Mouse (Mus musculus): Measurements from ENCODE around the gene Usp35. TPM values are rescaled to one million over a fixed set of nuclear protein-coding genes. Genes with fewer than 3 reads are reported as not detected.

The Usp35 gene
- total and polyA plus RNA-seq, 3 experiments = 0.58 to 2.2 TPM; not detected in 1

DNA sequence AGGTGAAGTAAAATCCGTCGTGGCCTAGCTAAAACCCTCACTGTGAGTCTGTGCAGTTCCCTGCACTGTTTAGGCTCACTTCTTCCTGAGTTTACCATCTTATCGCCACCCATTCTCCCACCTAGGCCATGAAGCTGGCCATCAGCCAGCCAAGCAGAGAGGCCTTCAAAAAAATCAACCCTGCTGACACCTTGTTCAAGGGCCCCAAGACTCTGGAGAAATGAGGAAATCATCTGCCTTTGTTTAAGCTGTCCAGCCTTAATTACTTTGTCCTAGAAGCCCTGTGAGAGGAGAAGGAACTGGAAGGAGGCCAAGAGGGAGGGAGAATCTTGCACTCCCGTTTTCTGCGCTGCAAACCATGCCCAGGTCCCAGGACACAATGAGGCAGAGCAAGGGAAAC, 24.4 kb upstream of the Usp35 start (continued):
- no peak for TF ChIP-seq TAL1 (IDR thresholded peaks at IDR 0.05; ENCODE audit: low read length)

DNA sequence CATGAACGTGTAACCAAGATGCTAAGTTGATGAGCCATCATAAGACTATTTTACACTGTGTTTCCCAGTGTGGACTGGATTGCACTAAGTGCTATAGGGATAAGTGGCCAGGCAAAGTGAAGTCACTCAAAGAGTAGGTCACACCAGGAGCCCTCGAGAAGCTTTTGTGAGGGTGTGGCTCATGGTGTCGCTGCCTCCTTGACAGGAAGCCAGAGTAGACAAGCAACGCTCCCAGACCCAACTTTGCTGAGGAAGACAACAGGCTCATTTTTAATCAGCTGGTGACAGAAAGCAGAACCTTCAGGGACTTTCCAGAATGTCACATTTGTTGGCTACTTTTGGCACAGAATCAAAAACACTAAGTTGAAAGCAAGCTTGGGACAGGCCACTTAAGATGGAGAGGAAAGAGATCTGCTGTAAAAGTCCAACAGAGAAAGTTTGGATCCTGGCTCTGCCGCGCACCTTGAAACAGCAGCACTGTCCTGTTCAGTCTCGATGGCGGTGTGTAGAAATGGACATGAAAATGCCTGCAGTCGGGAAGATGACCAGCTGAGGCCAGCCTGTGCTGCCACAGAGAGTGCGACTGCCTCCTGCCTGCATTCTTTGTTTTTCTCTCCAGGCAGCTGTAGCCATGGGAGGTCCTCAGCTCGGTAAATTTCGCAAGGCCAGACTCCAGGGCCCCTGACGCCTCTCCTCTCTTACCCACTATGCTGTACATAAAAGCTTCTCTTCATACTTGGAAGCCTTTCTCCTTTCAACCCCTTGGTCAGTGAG, 23.4 kb upstream of the Usp35 start:
- peaks cover 0 to 17% of the 10 kb centered on the region in 2 experiments; a peak in 2 of 4 replicates for H3K36me3 ChIP-seq (ENCODE audit: control insufficient read depth in 1 of 2, insufficient read depth in 2 of 2, low read length in 2 of 2)
- peak; percentile 46 for DNase-seq (ENCODE audit: low read depth, low spot score)
- no peaks in the 10 kb centered on the region for H3K9me3 ChIP-seq (replicated peaks; ENCODE audit: insufficient read depth, low read length)
- H3K79me2 ChIP-seq (ENCODE audit: control insufficient read depth, insufficient read depth, low read length, poor library complexity) = no peaks in the 10 kb centered on the region
- H3K27ac ChIP-seq (ENCODE audit: control insufficient read depth, low read depth, low read length) = no peak overlapping the region
- H3K4me3 ChIP-seq (ENCODE audit: control insufficient read depth in 1 of 2, insufficient read depth in 1 of 2, low read depth in 2 of 2, low read length in 2 of 2) = no peak overlapping the region
- H3K4me1 ChIP-seq (ENCODE audit: control insufficient read depth in 1 of 2, insufficient read depth in 2 of 2, low read length in 2 of 2) = peaks cover 5 to 20% of the 10 kb centered on the region in 2 experiments
- peak overlapping the region; percentile 18 for H3K9ac ChIP-seq (ENCODE audit: control insufficient read depth, low read depth, low read length, poor library complexity, severe bottlenecking)
- H3K27me3 ChIP-seq (ENCODE audit: control insufficient read depth in 1 of 2, insufficient read depth in 2 of 2, low read length in 2 of 2) = no peaks in the 10 kb centered on the region
- TF ChIP-seq KAT2A (conservative IDR thresholded peaks at IDR 0.05; ENCODE audit: low read depth, low read length) (no peak), SIN3A (IDR thresholded peaks at IDR 0.05; ENCODE audit: low read length) (0 out of 2 replicates have a peak, but pooled peaks have one; percentile 23), EP300 (IDR thresholded peaks at IDR 0.05; ENCODE audit: low read depth in 1 of 2, low read length in 2 of 2) (no peak), USF2 (IDR thresholded peaks at IDR 0.05; ENCODE audit: borderline replicate concordance in 1 of 2, insufficient read depth in 1 of 2, low read depth in 1 of 2, low read length in 2 of 2) (no peak), MAZ (IDR thresholded peaks at IDR 0.05; ENCODE audit: low read depth, low read length) (no peak), USF1 (IDR thresholded peaks at IDR 0.05; ENCODE audit: low read depth, low read length) (no peak), MEF2A (IDR thresholded peaks at IDR 0.05; ENCODE audit: extremely low read depth, insufficient replicate concordance, low read depth, low read length, poor library complexity, severe bottlenecking) (no peak), ETS1 (IDR thresholded peaks at IDR 0.05; ENCODE audit: low read depth, low read length) (peak; percentile 33; the same call in 1 of the 2 replicates), MYC (IDR thresholded peaks at IDR 0.05; ENCODE audit: low read depth, low read length) (no peak), BHLHE40 (IDR thresholded peaks at IDR 0.05; ENCODE audit: borderline replicate concordance, low read depth, low read length) (no peak), JUND (IDR thresholded peaks at IDR 0.05; ENCODE audit: low read depth, low read length) (no peak)

DNA sequence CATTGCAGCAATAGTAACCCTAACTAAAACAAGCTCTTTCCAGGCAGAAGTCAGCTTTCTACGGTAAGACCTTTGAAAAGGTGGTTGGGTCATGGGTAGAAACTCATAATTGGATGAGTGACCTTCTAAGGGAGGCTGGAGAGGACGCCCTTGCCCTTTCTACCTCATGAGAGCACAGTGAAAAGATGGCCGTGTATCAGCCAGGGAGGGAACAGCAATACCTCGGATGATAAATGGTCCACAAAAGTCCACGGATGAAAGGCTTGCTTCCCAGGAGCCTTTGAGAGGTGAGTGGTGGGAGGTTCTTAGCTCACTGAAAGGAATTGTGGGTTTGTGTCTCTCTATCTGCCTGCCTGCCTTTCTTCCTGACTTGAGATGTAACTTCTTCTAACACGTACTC, 21.5 kb upstream of the Usp35 start:
- H3K27me3 ChIP-seq (ENCODE audit: control insufficient read depth in 1 of 2, insufficient read depth in 2 of 2, low read length in 2 of 2) = no peaks in the 10 kb centered on the region
- no peaks in the 10 kb centered on the region for H3K79me2 ChIP-seq (ENCODE audit: control insufficient read depth, insufficient read depth, low read length, poor library complexity)
- no peaks in the 10 kb centered on the region for H3K9me3 ChIP-seq (replicated peaks; ENCODE audit: insufficient read depth, low read length)
- H3K27ac ChIP-seq (ENCODE audit: control insufficient read depth, low read depth, low read length) = no peak overlapping the region
- peaks cover 0 to 17% of the 10 kb centered on the region in 2 experiments; a peak in 2 of 4 replicates for H3K36me3 ChIP-seq (ENCODE audit: control insufficient read depth in 1 of 2, insufficient read depth in 2 of 2, low read length in 2 of 2)
- TF ChIP-seq CHD1 (IDR thresholded peaks at IDR 0.05; ENCODE audit: low read depth, low read length) (no peak), E2F4 (IDR thresholded peaks at IDR 0.05; ENCODE audit: borderline replicate concordance, low read depth, low read length) (no peak), POLR2A (IDR thresholded peaks at IDR 0.05; ENCODE audit: control insufficient read depth in 1 of 2, insufficient read depth in 1 of 2, low read depth in 1 of 2, low read length in 2 of 2, poor library complexity in 1 of 2) (no peak), ELF1 (IDR thresholded peaks at IDR 0.05; ENCODE audit: low read depth, low read length) (no peak), UBTF (IDR thresholded peaks at IDR 0.05; ENCODE audit: borderline replicate concordance, insufficient read depth, low read depth, low read length) (no peak), POLR2AphosphoS5 (IDR thresholded peaks at IDR 0.05; ENCODE audit: borderline replicate concordance, low read depth, low read length) (no peak), RCOR1 (IDR thresholded peaks at IDR 0.05; ENCODE audit: low read depth, low read length) (no peak), BHLHE40 (IDR thresholded peaks at IDR 0.05; ENCODE audit: borderline replicate concordance, low read depth, low read length) (no peak), ZC3H11A (IDR thresholded peaks at IDR 0.05; ENCODE audit: low read depth, low read length) (no peak), POLR2AphosphoS2 (IDR thresholded peaks at IDR 0.05; ENCODE audit: low read length) (no peak), RAD21 (IDR thresholded peaks at IDR 0.05; ENCODE audit: low read depth, low read length) (no peak), MAFK (IDR thresholded peaks at IDR 0.05; ENCODE audit: borderline replicate concordance, low read depth, low read length) (no peak)
- H3K4me3 ChIP-seq (ENCODE audit: control insufficient read depth in 1 of 2, insufficient read depth in 1 of 2, low read depth in 2 of 2, low read length in 2 of 2) = no peak overlapping the region
- no peak overlapping the region for H3K9ac ChIP-seq (ENCODE audit: control insufficient read depth, low read depth, low read length, poor library complexity, severe bottlenecking)
- DNase-seq (ENCODE audit: low read depth, low spot score) = no peak
- H3K4me1 ChIP-seq (ENCODE audit: control insufficient read depth in 1 of 2, insufficient read depth in 2 of 2, low read length in 2 of 2) = peaks cover 5 to 20% of the 10 kb centered on the region in 2 experiments
